Mouse (Mus musculus): ENCODE results near the gene Atic. TPM values are rescaled to one million over a fixed set of nuclear protein-coding genes. Genes with fewer than 3 reads are reported as not detected.

Gene Atic
- total RNA-seq, 4 experiments from 2014 or later = 37.2 to 42.0 (median 38.5) TPM

GRCm38 (mm10) chr1:71594268-71594667 is 37.3 kb downstream of the Atic start:
- no peak for DNase-seq (ENCODE audit: low spot score in 2 of 2)

- no peak for DNase-seq (ENCODE audit: low spot score in 2 of 2)
Measured at GRCm38 (mm10) chr1:71595365-71595764, 38.4 kb downstream of the Atic start.

- no peak for DNase-seq (ENCODE audit: low spot score in 2 of 2)
Measured at GRCm38 (mm10) chr1:71605751-71606150, 48.8 kb downstream of the Atic start.

- DNase-seq (ENCODE audit: low spot score in 2 of 2) = no peak
Measured at GRCm38 (mm10) chr1:71606600-71607325, 49.8 kb downstream of the Atic start.

GRCm38 (mm10) chr1:71609057-71609775 is 52.3 kb downstream of the Atic start:
- no peak for DNase-seq (ENCODE audit: low spot score in 2 of 2)

- DNase-seq (ENCODE audit: low spot score in 2 of 2) = no peak
Measured at GRCm38 (mm10) chr1:71609916-71610315, 53.0 kb downstream of the Atic start.

DNA sequence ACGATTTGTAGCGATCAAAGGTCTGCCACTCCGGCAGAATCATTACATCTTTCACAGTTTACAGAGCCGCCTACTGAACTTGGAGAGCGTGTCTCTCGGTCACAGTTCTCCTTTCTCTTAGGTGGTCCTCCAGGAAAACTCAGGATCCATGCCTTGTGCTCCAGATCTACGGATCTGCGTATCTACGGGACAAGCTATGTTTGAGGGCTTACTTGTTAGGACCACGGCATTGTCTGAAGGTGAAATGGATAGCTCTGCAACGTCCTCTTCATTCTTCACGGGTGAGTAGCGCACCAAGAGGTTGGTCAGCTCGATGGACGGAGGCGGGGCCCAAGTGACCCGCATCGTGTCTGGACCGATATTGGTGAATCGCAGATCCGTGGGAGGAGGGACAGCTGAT is 55.3 kb downstream of the Atic start:
- no peak for DNase-seq (ENCODE audit: low spot score in 2 of 2)

- peak in 1 of 2 experiments; percentile 20 for DNase-seq (ENCODE audit: low spot score in 2 of 2)
Measured at GRCm38 (mm10) chr1:71614545-71615246, 57.7 kb downstream of the Atic start.

GRCm38 (mm10) chr1:71621526-71621925 is 64.6 kb downstream of the Atic start:
- DNase-seq (ENCODE audit: low spot score in 2 of 2) = no peak

- no peak for DNase-seq (ENCODE audit: low spot score in 2 of 2)
Measured at GRCm38 (mm10) chr1:71623625-71624024, 66.7 kb downstream of the Atic start.

Other genes starting within 250 kb of the Atic start
- under 1 TPM; 0.16 to 0.39 (median 0.19) TPM for gene Abca12, start 142.2 kb upstream of the Atic start, total RNA-seq (2022)
- gene Fn1, start 96.0 kb downstream of the Atic start, total RNA-seq (2022) = 10 to 100 TPM; 52.0 to 64.1 (median 54.0) TPM

Data from layer of hippocampus, adult 8-10 months (tissue).